Comparison of ENCODE assay signal across 8 mouse cellular contexts in the genomic region with DNA sequence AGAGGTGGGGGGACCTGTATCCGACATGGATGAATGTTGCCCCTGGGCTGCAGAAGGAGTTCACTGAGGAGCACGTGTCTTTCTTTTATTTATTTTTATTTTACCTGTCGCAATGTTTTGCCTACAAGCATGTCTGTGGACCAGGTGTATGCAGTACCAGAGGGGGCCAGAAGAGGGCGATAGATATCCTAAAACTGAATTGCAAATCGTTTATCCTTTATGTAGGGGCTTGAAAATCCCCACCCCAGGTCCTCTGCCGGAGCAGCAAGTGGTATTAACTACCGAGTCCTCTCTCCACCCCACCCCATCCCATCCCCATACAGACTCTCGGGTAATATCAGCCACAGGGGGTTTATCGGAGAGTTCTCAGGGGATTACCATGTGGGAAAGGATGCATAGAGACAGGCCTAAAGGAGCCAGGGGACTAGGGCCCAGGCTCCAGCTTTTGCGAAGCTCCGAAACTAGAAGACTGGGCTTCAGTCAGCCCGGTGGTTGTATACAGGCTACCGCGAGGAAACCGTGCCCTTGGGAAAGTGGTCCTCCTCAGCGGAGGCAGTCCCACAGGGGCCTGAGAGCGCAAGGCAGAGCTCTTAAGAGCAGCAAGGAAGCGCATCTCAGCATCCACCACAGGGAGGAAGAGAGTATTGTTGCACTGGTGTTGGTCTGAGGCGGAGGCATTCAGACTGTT. TPM values are rescaled to one million over a fixed set of nuclear protein-coding genes. Genes with fewer than 3 reads are reported as not detected.
DNase-seq lines count a peak whose midpoint lies in the region; ATAC-seq and TF ChIP-seq lines count a peak whose summit lies in the region.

No protein-coding gene starts in this region.

- H3K9me3 ChIP-seq in embryonic facial prominence, embryonic 11.5 days (replicated peaks; ENCODE audit: control insufficient read depth, low read length): no peaks in the 10 kb centered on the region
- no peaks in the 10 kb centered on the region for H3K9me3 ChIP-seq in heart, embryonic 12.5 days (replicated peaks)
- H3K9me3 ChIP-seq in liver, embryonic 12.5 days (replicated peaks): no peaks in the 10 kb centered on the region
- H3K9me3 ChIP-seq in neural tube, embryonic 11.5 days (ENCODE audit: control insufficient read depth, low read length): no peaks in the 10 kb centered on the region
- no peaks in the 10 kb centered on the region for H3K9me3 ChIP-seq in stomach, postnatal 0 days (ENCODE audit: control insufficient read depth, low read length)

- peak; percentile 78 for TF ChIP-seq CTCF in stomach, postnatal 0 days (IDR thresholded peaks at IDR 0.05; ENCODE audit: low read depth)

- no peak for TF ChIP-seq EP300 in stomach, postnatal 0 days (optimal IDR thresholded peaks at IDR 0.05)

- H3K36me3 ChIP-seq in embryonic facial prominence, embryonic 11.5 days (replicated peaks; ENCODE audit: control insufficient read depth, insufficient read depth, low read depth, low read length): no peaks in the 10 kb centered on the region
- H3K36me3 ChIP-seq in heart, embryonic 12.5 days: no peaks in the 10 kb centered on the region
- no peaks in the 10 kb centered on the region for H3K36me3 ChIP-seq in liver, embryonic 12.5 days
- H3K36me3 ChIP-seq in neural tube, embryonic 11.5 days (ENCODE audit: control insufficient read depth, insufficient read depth, low read length): no peaks in the 10 kb centered on the region
- no peaks in the 10 kb centered on the region for H3K36me3 ChIP-seq in stomach, postnatal 0 days (ENCODE audit: control insufficient read depth, insufficient read depth, low read length)

- H3K27ac ChIP-seq in embryonic facial prominence, embryonic 11.5 days (replicated peaks; ENCODE audit: low read depth, low read length): no peak overlapping the region
- H3K27ac ChIP-seq in heart, embryonic 12.5 days (ENCODE audit: poor library complexity, severe bottlenecking): no peak overlapping the region
- H3K27ac ChIP-seq in liver, embryonic 12.5 days: no peak overlapping the region
- H3K27ac ChIP-seq in neural tube, embryonic 11.5 days (ENCODE audit: low read depth, low read length): no peak overlapping the region
- H3K27ac ChIP-seq in stomach, postnatal 0 days (replicated peaks): no peak overlapping the region

- DNase-seq in B cell, adult 2 months: peak; percentile 85 to 89
- peak; percentile 71 for DNase-seq in adrenal gland, postnatal 14 days
- peak; percentile 79 for DNase-seq in embryonic facial prominence, embryonic 11.5 days (ENCODE audit: low spot score)
- peak; percentile 62 for DNase-seq in kidney, postnatal 14 days
- peak; percentile 63 for DNase-seq in neural tube, embryonic 11.5 days (ENCODE audit: low spot score)
- DNase-seq in stomach, postnatal 0 days (ENCODE audit: low spot score): peak; percentile 74

- H3K4me3 ChIP-seq in embryonic facial prominence, embryonic 11.5 days (ENCODE audit: low read depth, low read length): no peak overlapping the region
- peak overlapping the region; percentile 22; the same call in 1 of the 2 replicates for H3K4me3 ChIP-seq in heart, embryonic 12.5 days
- H3K4me3 ChIP-seq in liver, embryonic 12.5 days: no peak overlapping the region
- H3K4me3 ChIP-seq in neural tube, embryonic 11.5 days (ENCODE audit: low read depth, low read length): 0 out of 2 replicates have a peak overlapping the region, but pooled peaks have one; percentile 8
- no peak overlapping the region for H3K4me3 ChIP-seq in stomach, postnatal 0 days (ENCODE audit: low read depth, low read length)

- H3K4me1 ChIP-seq in embryonic facial prominence, embryonic 11.5 days (ENCODE audit: control insufficient read depth, insufficient read depth, low read length): no peaks in the 10 kb centered on the region
- 0 out of 2 replicates have a peak, but pooled peaks cover 16% of the 10 kb centered on the region for H3K4me1 ChIP-seq in heart, embryonic 12.5 days (replicated peaks)
- peaks cover 10% of the 10 kb centered on the region for H3K4me1 ChIP-seq in liver, embryonic 12.5 days
- no peaks in the 10 kb centered on the region for H3K4me1 ChIP-seq in neural tube, embryonic 11.5 days (ENCODE audit: control insufficient read depth, insufficient read depth, low read length)
- H3K4me1 ChIP-seq in stomach, postnatal 0 days (replicated peaks; ENCODE audit: control insufficient read depth, insufficient read depth): no peaks in the 10 kb centered on the region

- H3K4me2 ChIP-seq in embryonic facial prominence, embryonic 11.5 days (ENCODE audit: low read depth, low read length): peak overlapping the region; percentile 32
- H3K4me2 ChIP-seq in heart, embryonic 12.5 days: peak overlapping the region; percentile 57
- peak overlapping the region; percentile 31 for H3K4me2 ChIP-seq in liver, embryonic 12.5 days
- peak overlapping the region; percentile 32 for H3K4me2 ChIP-seq in neural tube, embryonic 11.5 days (ENCODE audit: low read depth)
- H3K4me2 ChIP-seq in stomach, postnatal 0 days (replicated peaks; ENCODE audit: low read depth): peak overlapping the region; percentile 19; the same call in 1 of the 2 replicates

- ATAC-seq in embryonic facial prominence, embryonic 11.5 days (replicated peaks; ENCODE audit: insufficient number of reproducible peaks, low FRiP score, low TSS enrichment, low read depth): 0 out of 2 replicates have a peak, but pooled peaks have one; percentile 44
- ATAC-seq in heart, embryonic 12.5 days (ENCODE audit: insufficient number of reproducible peaks, low FRiP score): 0 out of 2 replicates have a peak, but pooled peaks have one; percentile 18
- ATAC-seq in liver, embryonic 12.5 days: no peak
- ATAC-seq in neural tube, embryonic 11.5 days (ENCODE audit: insufficient read depth, low FRiP score, low TSS enrichment): no peak; the same call in 1 of the 2 replicates
- 0 out of 2 replicates have a peak, but pooled peaks have one; percentile 19 for ATAC-seq in stomach, postnatal 0 days (ENCODE audit: low FRiP score, low TSS enrichment)

- no peaks in the 10 kb centered on the region for H3K27me3 ChIP-seq in embryonic facial prominence, embryonic 11.5 days (ENCODE audit: control insufficient read depth, insufficient read depth, low read length)
- no peaks in the 10 kb centered on the region for H3K27me3 ChIP-seq in heart, embryonic 12.5 days (replicated peaks)
- no peaks in the 10 kb centered on the region for H3K27me3 ChIP-seq in liver, embryonic 12.5 days (replicated peaks)
- no peaks in the 10 kb centered on the region for H3K27me3 ChIP-seq in neural tube, embryonic 11.5 days (ENCODE audit: control insufficient read depth, insufficient read depth, low read length)
- no peaks in the 10 kb centered on the region for H3K27me3 ChIP-seq in stomach, postnatal 0 days (ENCODE audit: control insufficient read depth, insufficient read depth, low read length)

- WGBS in embryonic facial prominence, embryonic 11.5 days: 23% methylated on average over 19 of the region's 19 CpGs
- WGBS in heart, embryonic 12.5 days: 24% methylated on average over 19 of the region's 19 CpGs
- WGBS in liver, embryonic 12.5 days (ENCODE audit: insufficient replicate concordance): 23% methylated on average over 19 of the region's 19 CpGs
- 30% methylated on average over 19 of the region's 19 CpGs for WGBS in neural tube, embryonic 11.5 days
- 26% methylated on average over 19 of the region's 19 CpGs for WGBS in stomach, postnatal 0 days

- H3K9ac ChIP-seq in embryonic facial prominence, embryonic 11.5 days (replicated peaks; ENCODE audit: low read length): peak overlapping the region; percentile 37; the same call in 1 of the 2 replicates
- peak overlapping the region; percentile 9; the same call in 1 of the 2 replicates for H3K9ac ChIP-seq in heart, embryonic 12.5 days
- H3K9ac ChIP-seq in liver, embryonic 12.5 days: no peak overlapping the region
- peak overlapping the region; percentile 41 for H3K9ac ChIP-seq in neural tube, embryonic 11.5 days (ENCODE audit: low read length)
- H3K9ac ChIP-seq in stomach, postnatal 0 days (ENCODE audit: low read length): no peak overlapping the region

RNA-seq across cellular contexts. Expression of a gene that starts 38.1 kb away (rescaled TPM):
- 588 and 637 TPM in 2 replicates for total RNA-seq in adrenal gland, postnatal 14 days (2021)
- polyA plus RNA-seq in embryonic facial prominence, embryonic 11.5 days (2014; fragmentation: Nextera tagmentation; extraction: Ambion mirVana): 585 and 587 TPM in 2 replicates
- 989 and 1,024 TPM in 2 replicates for polyA plus RNA-seq in heart, embryonic 12.5 days (2016; fragmentation: Nextera tagmentation; extraction: Ambion mirVana)
- 641 and 655 TPM in 2 replicates for polyA plus RNA-seq in liver, embryonic 12.5 days (2016; fragmentation: Nextera tagmentation; extraction: Ambion mirVana)
- polyA plus RNA-seq in neural tube, embryonic 11.5 days (2014; fragmentation: Nextera tagmentation; extraction: Ambion mirVana): 804 and 829 TPM in 2 replicates
- 1,050 and 1,122 TPM in 2 replicates for polyA plus RNA-seq in stomach, postnatal 0 days (2015; fragmentation: Nextera tagmentation; extraction: Ambion mirVana)

RNA-seq across cellular contexts. Expression of a gene that starts 40.2 kb away (rescaled TPM):
- total RNA-seq in adrenal gland, postnatal 14 days (2021): 62.5 and 64.4 TPM in 2 replicates
- polyA plus RNA-seq in embryonic facial prominence, embryonic 11.5 days (2014; fragmentation: Nextera tagmentation; extraction: Ambion mirVana): 136 and 139 TPM in 2 replicates
- 116 and 124 TPM in 2 replicates for polyA plus RNA-seq in heart, embryonic 12.5 days (2016; fragmentation: Nextera tagmentation; extraction: Ambion mirVana)
- 88.0 and 89.9 TPM in 2 replicates for polyA plus RNA-seq in liver, embryonic 12.5 days (2016; fragmentation: Nextera tagmentation; extraction: Ambion mirVana)
- 128 and 138 TPM in 2 replicates for polyA plus RNA-seq in neural tube, embryonic 11.5 days (2014; fragmentation: Nextera tagmentation; extraction: Ambion mirVana)
- polyA plus RNA-seq in stomach, postnatal 0 days (2015; fragmentation: Nextera tagmentation; extraction: Ambion mirVana): 128 and 139 TPM in 2 replicates

RNA-seq across cellular contexts. Expression of a gene that starts 40.4 kb away (rescaled TPM):
- 47.0 and 51.0 TPM in 2 replicates for total RNA-seq in adrenal gland, postnatal 14 days (2021)
- polyA plus RNA-seq in embryonic facial prominence, embryonic 11.5 days (2014; fragmentation: Nextera tagmentation; extraction: Ambion mirVana): 45.1 and 53.3 TPM in 2 replicates
- 21.8 and 24.0 TPM in 2 replicates for polyA plus RNA-seq in heart, embryonic 12.5 days (2016; fragmentation: Nextera tagmentation; extraction: Ambion mirVana)
- polyA plus RNA-seq in liver, embryonic 12.5 days (2016; fragmentation: Nextera tagmentation; extraction: Ambion mirVana): 18.5 and 22.2 TPM in 2 replicates
- 37.4 and 39.3 TPM in 2 replicates for polyA plus RNA-seq in neural tube, embryonic 11.5 days (2014; fragmentation: Nextera tagmentation; extraction: Ambion mirVana)
- polyA plus RNA-seq in stomach, postnatal 0 days (2015; fragmentation: Nextera tagmentation; extraction: Ambion mirVana): 14.6 and 15.1 TPM in 2 replicates

Comparison
In these comparisons a context has a peak if more than half of its experiments do, and no peak if none do; other contexts are left out.
1. ATAC-seq: peak in embryonic facial prominence, embryonic 11.5 days (single experiment), heart, embryonic 12.5 days (single experiment) and stomach, postnatal 0 days (single experiment); none in liver, embryonic 12.5 days (single experiment) and neural tube, embryonic 11.5 days (single experiment).
2. H3K4me3 ChIP-seq: peak in heart, embryonic 12.5 days (single experiment) and neural tube, embryonic 11.5 days (single experiment); none in embryonic facial prominence, embryonic 11.5 days (single experiment), liver, embryonic 12.5 days (single experiment) and stomach, postnatal 0 days (single experiment).
3. H3K9ac ChIP-seq: peak in embryonic facial prominence, embryonic 11.5 days (single experiment), heart, embryonic 12.5 days (single experiment) and neural tube, embryonic 11.5 days (single experiment); none in liver, embryonic 12.5 days (single experiment) and stomach, postnatal 0 days (single experiment).
4. Peak in every context shown above with its lines, with median percentiles within 50 percentile points of each other: DNase-seq and H3K4me2 ChIP-seq.